Mouse (Mus musculus) olfactory bulb, adult 2 months (tissue): ENCODE measurements around the gene Epb41l1.

Experiments used
- CTCF ChIP-seq: fragments of 200-500 bp; IDR thresholded peaks from 2 replicates; pipeline ENCODE4 v1.5.1; 2012; ENCODE audit warnings: low read depth, mild to moderate bottlenecking, low read length, moderate library complexity; ENCODE audit not compliant: insufficient read depth
- POLR2A ChIP-seq: fragments of 200-500 bp; IDR thresholded peaks from 2 replicates; pipeline ENCODE4 v1.6.1; 2012; ENCODE audit warnings: mild to moderate bottlenecking, low read depth, low read length, moderate library complexity; ENCODE audit not compliant: insufficient read depth

DNA sequence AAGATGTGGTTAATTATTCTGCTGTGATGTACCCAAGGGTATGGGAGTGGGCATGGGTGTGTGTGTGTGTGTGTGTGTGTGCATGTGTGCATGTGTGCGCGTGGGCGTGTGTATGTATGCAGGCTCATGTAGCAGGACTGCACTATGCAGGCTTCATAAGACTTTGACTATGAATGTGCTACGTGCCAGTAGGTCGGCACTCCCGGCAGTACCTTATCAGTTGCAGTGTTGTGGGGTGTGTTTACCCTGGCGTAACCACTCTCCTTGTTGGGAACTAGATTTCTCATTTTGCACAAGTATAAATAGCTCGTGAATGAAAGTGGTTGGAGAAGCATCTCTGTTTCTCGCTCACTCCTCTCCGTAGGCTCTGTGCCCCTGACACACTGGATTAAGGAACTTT is 162.2 kb downstream of the Epb41l1 start:
- TF ChIP-seq CTCF = no peak
- TF ChIP-seq POLR2A = no peak
